Mouse (Mus musculus) small intestine, adult 2 months (tissue): ENCODE data around the gene Supt3.

Experiments
- CTCF ChIP-seq: fragments of 200-500 bp; IDR thresholded peaks from 2 replicates; pipeline ENCODE4 v1.5.1; 2012; ENCODE audit warnings: low read depth, mild to moderate bottlenecking, control low read depth, inconsistent platforms, low read length, moderate library complexity, mixed read lengths; ENCODE audit not compliant: insufficient replicate concordance, insufficient read length; ENCODE audit errors: extremely low read depth
- POLR2A ChIP-seq: fragments of 200-500 bp; IDR thresholded peaks from 2 replicates; pipeline ENCODE4 v1.6.1; 2012; ENCODE audit warnings: low read depth, mild to moderate bottlenecking, control low read depth, inconsistent platforms, low read length, moderate library complexity

DNA sequence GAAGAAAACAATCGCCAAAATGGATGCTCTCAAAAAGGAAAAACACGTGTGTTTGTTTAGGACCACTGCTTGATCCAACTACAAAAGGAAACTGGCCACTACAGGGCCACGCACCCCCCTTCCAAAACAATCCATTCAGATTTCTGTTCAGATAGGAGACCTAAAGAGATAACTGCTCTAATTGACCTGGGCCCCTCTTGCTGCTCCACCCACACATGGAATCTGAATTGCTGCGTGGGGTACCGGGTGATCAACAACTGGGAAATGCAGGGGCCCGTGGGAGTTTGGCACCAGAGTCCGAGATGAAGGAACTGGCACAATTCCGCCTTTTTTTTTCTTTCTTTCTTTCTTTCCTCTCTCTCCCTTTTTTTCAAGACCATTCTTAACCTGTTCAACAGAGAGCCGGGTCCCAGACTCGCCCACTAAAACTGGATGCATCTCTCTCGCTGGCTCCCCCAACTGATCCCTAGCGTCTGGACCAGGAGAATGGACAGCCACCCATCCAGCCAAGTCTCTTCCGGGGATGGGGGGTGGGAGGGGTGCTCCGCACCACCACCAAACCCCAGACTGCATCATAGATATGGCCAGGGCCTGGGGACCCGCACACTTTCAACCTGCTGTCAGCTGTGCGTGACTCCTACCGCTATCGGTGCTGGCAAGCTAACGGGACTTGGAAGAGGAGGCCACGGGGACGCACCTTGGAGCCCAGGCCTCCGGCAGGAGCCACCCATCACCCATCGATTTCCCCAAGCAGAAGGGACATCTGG is 43.2 kb upstream of the Supt3 start:
- TF ChIP-seq POLR2A (no peak), CTCF (no peak)
